Mouse (Mus musculus) embryo, embryonic 10 days (tissue): ENCODE results near the gene Lag3.
"Not testable (repeated sequence)": the region's sequence is repeated elsewhere in the genome, so short reads cannot be mapped to it uniquely, and the experiment has no call there.

Experiments used
- DNase-seq: peaks from one replicate; pipeline ENCODE4 v3.0.0-alpha.2; 2015; ENCODE audit warnings: low spot score

Gene Lag3

DNA sequence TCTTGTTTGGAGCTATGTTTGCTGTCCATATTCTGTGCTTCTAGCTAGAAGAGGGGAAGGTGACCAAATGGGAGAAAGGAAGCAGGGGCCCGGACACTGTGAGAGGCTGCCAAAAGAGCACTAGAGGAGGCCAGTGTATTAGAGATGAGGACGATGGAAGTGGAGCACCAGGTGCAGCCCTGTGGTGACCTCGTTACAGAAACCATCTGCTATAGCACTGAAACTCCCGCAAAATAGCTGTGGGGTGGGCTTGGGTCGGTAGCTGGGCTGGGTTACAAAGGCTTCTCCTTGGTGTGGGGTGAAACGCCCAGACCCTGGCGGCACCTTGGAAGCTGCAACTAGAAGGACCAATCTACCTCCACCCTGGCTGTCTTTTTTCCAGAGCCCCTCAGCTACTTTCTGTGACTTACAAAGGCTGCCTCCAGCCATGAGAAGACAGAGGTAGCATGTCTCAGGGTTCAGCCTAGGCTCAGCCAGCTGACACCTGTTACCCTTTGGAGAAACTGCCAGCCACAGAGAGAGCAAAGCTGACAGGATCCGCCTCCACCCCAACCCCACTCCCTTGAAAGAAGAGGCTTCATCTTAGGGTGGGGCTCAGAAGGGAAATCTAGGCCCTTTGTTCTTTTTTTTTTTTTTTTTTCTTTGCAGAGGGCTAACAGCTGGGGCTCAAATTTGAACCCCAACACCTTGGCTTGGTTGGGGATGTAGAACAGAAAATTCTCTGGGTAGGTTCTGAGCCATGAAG, 11.3 kb downstream of the Lag3 start:
- no peak for DNase-seq

DNA sequence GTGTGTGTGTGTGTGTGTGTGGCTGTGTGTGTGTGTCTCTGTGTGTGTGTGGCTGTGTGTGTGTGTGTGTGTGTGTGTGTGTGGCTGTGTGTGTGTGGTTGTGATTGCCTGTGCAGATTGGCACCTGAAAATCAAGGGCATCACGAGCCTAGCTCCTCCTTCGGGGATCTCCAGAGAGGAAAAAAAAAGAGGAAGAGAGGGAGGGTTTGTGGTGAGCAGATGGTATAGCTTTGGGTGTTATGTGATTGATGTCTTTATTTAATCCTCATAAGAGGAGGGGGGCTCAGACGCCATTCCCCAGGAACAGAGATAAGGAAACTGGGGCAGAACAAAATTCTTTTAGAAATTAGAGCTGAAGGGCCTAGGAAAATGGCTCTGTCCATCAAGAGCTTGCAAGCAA, 13.1 kb downstream of the Lag3 start:
- no peak for DNase-seq

DNA sequence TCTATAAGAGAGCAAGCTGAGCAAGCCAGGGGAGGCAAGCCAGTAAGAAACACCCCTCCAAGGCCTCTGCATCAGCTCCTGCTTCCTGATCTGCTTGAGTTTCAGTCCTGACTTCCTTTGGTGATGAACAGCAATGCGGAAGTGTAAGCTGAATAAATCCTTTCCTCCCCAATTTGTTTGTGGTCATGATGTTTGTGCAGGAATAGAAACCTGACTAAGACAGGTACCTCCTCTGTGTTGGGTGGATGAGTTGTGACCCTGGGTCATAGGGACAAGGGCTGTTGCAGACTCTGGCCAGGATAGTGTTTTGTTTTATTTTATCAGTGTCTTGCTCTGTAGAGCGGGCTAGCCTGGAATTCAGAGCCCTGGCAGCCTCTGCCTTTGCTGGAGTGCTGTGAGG, 17.4 kb downstream of the Lag3 start:
- not testable (repeated sequence) for DNase-seq

DNA sequence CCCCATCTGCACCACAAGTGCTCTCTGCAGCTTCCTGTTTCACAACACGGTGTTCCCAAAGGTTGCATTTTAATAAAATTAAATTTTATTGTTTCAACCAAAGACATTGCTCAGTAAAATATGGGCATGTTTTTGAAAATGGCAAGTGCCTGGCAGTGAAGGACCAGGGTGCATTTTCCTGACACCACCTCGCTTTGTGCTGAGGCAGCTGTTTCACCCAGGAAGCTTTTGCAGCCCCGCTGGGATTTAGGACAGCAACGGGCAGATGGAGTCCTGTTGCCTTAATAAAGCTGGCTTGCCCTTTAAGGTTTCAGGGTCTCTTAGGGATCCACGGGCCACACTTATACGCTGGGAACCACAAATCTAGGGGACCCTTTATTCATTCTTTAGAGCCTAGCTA, 20.5 kb downstream of the Lag3 start:
- DNase-seq = no peak

DNA sequence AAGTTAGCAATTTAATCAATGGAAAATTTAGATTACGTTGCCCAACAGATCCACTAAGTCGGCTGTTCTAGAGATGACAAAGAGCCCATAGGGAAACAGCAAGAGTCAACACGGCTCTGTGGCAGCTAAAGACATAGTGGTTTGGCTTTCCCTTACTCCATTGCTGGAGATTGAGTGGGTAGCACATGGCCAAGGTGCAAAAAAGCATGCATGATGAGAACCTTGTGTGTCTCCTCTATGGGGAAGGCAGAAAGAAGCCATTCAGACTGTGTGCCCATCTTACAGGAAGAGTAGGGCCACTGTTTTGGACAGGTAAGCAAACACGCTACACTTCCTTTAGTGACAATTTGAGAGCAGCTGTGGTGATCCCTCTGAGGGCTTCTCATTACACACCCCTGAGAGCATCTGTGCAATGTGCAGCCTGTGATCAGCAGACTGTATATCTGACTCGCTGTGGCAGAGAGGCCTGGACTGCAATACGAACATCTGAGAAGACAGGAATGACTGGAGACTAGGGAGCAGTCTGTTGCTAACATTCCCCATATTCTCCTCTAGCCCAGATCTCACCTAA, 22.9 kb downstream of the Lag3 start:
- DNase-seq = no peak

DNA sequence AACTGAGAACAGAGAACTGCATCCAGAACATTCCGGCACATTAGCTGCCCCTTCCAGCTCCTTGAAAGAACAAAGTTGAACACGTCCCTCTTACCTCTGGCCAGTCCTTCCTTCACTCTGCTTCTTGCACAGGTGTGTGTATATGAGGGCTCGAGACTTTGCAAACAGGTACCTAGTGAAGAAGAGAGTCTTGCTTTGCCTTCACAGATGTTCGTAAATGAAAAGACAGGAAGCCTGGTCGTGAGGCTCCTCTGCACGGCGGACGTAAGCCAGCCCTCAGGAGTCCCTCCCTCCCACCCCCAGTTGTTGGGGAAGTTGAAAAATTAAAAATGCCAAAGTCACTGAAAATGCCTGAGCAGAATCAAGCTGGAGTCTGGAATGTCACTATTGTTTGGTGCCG, 23.5 kb downstream of the Lag3 start, which contains the start of gene Cd4:
TSS of gene Cd4 (minus strand) at position 236 of the 400 bp plus-strand sequence.
- no peak for DNase-seq

DNA sequence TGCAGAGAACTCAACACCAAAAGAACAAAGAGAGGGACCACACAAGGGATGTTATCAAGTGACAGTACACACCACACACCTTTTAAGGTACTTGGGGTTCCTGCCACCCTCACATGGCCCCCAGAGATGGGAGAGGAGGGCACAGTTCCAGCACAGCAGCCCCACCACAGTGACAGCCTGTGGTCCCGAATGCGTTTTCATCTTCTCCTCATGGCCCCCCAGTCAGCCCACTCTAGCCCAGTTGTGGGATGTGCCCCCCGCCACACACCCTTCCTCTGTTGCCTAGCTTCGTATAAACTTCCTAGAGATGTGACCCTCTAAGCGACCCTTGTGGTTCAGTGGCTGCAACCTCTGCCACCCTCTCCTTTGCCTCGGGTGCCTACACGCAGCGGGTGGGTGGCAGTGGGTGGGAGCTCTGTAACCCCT, 25.5 kb downstream of the Lag3 start:
- no peak for DNase-seq

DNA sequence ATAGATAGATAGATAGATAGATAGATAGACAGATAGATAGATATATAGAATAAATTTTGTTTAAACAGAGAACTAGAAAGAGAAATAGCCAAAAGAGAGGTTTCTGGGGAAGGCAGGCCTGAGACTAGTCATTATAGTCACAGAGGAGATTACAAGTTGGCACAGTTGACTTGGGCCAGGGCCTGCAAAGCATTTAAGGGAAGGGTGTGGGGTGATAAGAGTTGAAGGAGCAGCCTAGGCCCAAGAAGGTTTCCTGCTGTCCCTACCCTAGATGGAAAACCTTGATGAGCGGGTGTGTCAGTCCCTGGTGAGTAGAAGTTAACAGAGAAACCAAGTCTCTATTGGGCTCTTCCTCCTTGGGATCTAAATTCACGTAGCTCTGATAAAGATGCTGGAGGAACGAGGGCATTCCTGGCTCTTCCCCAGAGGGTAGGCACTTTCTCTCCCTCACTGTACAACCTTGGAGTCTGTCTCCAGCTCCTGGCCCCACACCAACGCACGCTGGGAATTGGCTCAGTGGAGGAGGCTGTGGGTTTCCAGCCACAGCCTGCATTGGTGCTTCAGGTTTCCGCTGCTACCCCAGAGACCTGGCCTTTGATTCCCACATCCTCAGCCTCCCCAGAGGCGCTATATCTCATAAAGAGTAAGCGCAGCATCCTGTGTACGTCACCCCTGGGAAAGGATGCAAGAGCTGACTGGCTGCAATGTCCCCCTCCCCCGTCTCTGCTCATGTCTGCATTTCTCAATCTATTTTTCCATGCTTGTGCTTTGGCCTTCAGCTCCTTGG, 26.6 kb downstream of the Lag3 start:
- no peak for DNase-seq

DNA sequence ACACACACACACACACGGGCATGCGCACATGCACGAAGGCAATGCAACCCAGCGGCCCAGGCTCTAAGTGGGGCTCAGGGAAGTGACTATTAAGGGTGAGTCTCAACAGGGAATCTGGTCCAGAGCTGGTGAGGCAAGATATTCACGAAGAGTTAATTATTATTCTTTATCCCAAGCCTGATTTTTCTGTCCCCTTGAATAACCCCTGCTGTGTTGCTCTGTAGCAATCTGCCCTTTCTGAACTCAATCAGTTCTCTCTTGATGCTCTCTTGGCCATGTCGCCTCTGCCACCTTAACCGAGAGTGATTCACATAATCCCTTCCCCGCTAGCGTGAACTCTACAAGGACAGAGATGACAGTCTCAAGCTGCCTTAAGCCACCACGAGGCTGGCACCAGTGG, 28.2 kb downstream of the Lag3 start:
- no peak for DNase-seq

DNA sequence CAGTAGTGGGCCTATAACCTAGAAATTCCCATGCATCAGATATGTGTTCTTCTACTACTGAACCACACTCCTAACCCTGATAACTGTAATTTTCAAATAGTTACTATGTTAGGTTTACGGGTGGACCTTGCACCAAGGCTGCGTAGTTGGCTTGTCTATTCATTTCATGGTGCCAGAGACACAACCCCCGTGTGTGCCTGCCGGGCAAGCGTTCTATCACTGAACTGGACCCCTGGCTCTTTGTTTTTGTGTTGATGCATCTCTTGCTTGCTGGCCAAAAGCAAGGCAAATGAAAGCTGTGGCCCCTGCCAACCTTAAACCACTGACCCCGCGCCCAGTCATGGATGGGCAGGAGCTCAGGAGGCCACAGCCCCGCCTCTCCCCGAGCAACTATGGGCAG, 29.7 kb downstream of the Lag3 start:
- no peak for DNase-seq

DNA sequence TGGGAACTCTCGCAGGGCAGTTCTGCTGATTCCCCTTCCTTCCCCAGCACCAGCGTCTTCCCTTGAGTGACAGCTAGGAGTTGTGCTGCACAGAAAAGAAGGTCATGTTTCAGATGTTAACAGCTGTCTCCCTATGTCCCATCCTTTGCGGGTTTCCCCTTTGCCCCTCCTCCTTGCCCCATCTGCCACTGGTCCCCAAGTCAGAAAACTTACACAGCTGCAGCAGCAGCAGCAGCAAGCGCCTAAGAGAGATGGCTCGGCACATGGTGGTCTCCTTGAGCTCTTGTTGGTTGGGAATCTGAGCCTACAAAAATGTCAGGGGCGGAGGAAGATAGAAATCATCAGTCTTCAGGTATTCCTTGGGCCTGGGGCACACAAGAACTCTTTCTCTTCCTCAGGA, 32.1 kb downstream of the Lag3 start:
- no peak for DNase-seq

DNA sequence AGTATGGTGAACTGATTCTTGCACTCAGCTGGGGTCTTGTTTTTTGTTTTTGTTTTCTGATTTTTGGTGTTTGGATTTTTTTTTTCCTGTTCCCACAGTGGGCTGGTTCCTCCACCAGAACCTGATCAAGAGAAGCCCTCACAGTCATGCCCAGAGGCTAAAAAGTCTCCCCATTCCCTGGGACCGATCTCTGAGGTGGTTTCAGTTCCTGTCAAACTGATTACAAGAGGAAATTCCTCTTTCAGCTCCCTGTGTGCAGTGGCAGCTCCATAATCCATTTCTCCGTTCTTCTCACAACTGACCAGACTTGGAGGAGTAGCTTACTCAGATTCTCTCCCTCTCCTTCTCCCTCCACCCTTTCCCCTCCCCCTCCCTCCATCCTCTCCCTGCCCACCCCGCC, 37.2 kb downstream of the Lag3 start:
- no peak for DNase-seq

DNA sequence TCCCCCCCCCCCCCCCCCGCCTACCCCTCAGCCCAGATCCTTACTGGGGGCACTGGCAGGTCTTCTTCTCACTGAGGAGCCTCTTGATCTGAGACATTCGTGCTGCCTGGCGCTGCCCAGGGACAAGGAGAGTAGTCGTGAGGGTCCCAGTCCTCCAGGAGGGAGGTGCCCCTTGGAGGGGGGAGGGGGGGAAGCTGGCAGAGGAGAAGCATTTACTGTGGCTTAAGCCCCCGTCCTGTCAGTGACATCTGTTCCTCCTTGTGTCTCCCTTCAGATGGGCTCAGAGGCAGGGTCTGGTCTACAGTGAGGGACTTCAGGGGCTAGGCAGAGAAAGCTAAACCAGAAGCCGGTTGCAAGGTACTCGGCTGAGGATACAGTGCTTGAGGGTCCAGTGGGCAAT, 44.9 kb downstream of the Lag3 start:
- DNase-seq = no peak

DNA sequence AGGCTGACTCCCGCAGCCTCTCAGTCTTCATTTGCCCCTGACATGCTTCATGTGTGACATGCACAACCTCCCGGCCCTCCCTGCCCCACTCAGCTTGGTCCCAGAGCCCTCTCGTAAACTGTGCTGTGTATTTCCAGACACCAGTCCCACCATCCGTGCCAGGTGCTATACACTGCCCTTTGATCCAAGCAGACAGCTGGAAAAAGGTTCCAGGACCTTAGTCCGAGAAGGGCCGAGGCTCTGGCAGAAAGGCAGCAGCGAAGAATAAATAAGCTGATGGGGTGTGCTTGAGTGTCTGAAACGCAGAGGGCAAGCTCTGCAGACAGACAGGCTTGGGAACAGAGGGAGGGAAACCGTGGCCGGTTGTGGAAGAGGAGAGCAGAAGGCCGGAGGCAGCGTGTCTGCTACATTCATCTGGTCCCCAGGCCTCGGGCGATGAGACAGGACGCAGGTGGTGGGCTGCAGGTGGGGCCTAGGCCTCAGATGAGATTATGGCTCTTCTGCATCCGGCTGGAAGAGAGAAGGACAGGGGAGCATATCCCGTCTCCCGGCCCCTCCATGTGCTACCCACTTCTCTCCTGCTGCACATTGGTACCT, 45.6 kb downstream of the Lag3 start:
- no peak for DNase-seq

DNA sequence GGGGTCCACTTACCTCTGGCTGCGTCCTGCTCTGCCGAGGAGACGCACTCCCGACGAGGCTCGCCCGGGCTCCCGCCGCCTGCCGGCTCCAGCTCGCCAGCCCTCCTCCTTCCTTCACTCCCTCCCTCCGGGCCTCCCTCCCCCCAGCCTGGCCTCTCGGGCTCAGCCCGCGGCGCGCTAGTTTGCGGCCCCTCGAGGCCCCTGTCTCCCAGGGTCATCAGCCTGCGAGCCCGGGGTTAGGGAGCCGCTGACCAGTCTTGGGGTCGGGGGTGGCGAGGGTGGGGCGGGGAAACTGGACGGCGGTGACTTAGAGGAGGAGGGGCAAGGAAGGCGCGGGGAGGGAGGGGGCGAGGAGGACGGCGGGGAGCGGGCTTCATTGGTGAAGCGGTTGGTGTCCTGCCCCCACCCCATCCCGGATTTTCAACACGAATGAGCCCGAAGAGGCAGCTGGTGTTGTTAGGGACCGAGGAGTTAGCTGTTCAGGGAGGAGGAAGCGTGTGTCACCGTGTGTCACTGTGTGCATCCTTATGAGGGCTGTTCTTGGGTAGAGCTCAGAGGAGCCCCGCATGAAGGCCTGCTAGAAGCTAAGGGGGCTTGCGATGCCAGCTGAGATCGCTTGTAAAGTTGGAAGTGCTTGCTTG, 47.7 kb downstream of the Lag3 start, which contains the start of gene Gpr162:
TSS of gene Gpr162 (minus strand) at position 326 of the 641 bp plus-strand sequence.
- peak; percentile 74 for DNase-seq

DNA sequence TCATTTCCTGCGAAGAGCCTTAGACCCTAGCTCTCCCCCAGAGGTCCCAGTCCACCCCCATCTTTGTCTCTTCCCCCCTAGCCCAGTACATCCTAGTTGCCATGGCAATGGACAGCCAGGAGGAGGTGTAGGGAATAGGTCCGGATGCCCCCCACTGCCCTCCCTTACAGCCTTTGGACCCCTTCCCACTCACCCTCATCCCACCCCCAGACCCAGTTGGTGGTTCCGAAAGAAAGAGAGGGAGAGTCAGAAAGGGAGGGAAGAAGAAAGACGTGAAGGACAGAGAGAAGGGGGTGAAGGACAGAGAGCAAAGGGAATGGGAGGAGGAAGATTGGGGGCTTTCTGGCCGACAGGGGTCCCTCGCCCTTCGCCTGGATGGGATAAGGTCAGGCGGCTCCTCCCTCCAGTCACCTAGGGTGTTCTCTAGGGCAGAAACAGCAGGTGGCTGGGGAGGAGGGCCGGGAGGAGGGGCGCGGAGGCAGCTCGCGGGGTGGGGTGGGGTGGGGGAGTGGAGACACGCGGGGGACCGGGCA, 48.3 kb downstream of the Lag3 start:
- peak; percentile 60 for DNase-seq

DNA sequence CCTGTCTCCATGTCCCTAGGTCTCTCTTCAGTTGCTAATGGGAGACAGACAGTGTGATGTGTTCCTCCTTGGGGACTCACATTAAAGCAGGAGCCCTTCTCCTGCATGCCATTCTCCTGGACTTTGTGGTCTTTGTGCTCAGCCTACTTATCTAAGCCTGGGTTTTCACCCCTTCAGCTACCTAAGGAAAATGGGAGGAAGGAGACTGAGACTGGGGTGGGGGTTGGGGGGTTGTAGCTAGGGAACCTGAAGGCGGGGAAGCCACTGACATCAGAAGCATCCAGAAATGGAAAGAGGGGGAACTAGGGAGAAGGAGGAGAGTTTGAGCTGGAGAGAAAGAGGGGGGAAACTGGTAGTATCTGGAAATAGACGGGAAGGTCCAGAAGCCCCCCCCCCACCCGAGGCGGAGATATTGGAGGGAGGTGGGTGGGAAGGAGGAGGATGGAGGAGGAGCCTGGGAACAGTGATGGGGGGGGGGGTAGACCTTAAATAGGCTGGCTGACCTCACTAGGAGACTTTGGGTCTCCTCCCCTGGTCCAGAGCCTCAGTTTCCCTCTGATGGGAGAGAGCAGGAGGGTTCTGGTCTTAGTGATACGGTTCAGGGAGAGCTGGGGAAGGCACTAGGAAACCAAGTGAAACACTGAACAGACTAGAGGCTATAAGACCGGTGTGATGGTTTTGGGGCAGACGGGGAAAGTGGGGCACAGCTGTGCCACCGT, 48.9 kb downstream of the Lag3 start:
- DNase-seq = no peak

DNA sequence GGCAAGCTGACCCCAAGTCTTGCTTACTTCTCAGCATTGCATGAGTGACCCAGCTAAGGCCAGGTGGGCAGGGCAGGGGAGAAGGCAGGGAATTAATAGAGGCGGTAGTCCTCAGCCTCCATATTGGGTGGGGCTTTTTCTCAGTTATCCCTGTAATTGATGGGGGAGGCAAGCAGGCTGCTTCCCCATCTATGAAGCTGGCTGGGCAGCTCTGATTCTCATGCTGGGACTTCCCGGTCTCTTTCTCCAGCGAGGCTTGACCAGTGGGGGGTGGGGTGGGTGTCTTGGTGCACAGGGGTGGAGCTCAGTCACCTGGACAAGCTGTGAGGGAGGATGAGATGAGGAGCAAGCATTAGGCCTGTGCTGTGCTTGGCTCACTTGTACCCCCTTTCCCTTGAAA, 49.7 kb downstream of the Lag3 start:
- no peak for DNase-seq

DNA sequence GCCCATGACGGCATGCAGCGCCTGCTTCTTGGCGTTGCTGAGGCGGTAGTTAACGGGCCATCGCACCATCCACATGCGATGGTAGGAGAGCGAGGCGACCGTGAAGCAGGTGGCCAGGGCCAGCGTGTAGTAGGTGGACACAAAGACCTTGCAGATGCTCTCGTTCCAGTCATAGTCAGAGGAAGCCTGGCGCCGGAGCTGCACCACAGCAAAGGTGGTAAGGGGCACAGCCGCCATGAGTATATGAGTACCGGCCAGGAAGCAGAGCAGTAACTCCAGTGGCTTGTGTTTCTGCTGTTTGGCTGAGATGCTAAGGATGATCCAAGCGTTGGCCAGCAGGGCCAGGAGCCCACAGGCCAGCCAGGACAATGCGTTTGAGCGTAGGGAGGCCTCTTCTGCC, 50.2 kb downstream of the Lag3 start:
- no peak for DNase-seq

DNA sequence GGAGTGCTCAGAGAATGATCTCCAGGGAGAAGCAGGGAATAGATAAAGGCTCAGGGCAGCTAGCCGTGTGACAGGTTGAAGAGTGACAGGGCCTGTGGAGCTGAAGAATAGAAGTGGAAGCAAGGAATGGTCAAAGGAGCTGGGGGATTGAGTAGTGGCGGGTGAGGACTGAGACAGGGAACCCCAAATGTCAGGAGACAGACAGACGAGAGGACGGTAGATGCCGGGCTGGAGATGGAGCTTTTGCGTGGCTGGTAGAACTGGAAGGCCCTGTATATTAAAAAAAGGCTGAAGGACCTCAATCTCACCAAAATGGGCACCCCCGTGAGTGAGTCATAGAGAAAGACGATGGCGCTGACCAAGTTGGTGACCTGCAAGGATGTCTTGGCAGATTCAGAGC, 51.0 kb downstream of the Lag3 start:
- no peak for DNase-seq

DNA sequence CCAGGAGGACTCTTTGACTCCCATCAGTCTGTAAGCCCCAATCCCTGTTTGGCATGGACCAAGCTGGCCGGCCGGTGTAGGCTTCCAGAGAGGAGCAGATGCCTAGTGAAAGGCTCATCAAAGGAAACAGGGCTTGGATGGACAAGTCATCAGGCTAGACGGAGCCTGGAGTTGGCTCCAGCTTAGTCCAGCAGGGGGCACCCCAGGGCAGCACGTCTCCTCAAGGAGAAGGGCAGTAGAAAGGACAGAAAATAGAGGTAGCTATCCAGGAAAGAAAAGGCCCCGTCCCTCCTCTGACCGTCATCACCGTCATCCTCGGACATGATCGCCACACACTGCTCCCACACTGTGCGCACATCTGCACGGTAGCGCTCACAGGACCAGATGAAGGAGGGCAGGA, 51.8 kb downstream of the Lag3 start:
- peak; percentile 90 for DNase-seq
